Mouse (Mus musculus) MN1 (cell line): ENCODE measurements around the gene Pglyrp2.

ENCODE experiments used
- DNase-seq: peaks from one replicate; pipeline ENCODE4 v3.0.0-alpha.2; 2016; ENCODE audit warnings: low spot score

The Pglyrp2 gene

GRCm38 (mm10) chr17:32424034-32424433 is at the start of gene Pglyrp2:
Gene Pglyrp2, minus strand, starts transcription at chr17:32424167.
- no peak for DNase-seq

- no peak for DNase-seq
Measured at GRCm38 (mm10) chr17:32472176-32472575, 48.2 kb upstream of the Pglyrp2 start.

GRCm38 (mm10) chr17:32470795-32471194 is 46.8 kb upstream of the Pglyrp2 start:
- DNase-seq, result no peak

- DNase-seq, result no peak
Measured at GRCm38 (mm10) chr17:32468494-32468893, 44.5 kb upstream of the Pglyrp2 start.

GRCm38 (mm10) chr17:32454997-32455396 is 31.0 kb upstream of the Pglyrp2 start:
- no peak for DNase-seq

GRCm38 (mm10) chr17:32454188-32454587 is 30.2 kb upstream of the Pglyrp2 start:
- DNase-seq, result no peak

- no peak for DNase-seq
Measured at GRCm38 (mm10) chr17:32452482-32452881, 28.5 kb upstream of the Pglyrp2 start, which contains the start of gene Cyp4f39. Gene Cyp4f39, plus strand, starts transcription at chr17:32452723.

- no peak for DNase-seq
Measured at GRCm38 (mm10) chr17:32450844-32451537, 27.0 kb upstream of the Pglyrp2 start.

- no peak for DNase-seq
Measured at GRCm38 (mm10) chr17:32449042-32449441, 25.1 kb upstream of the Pglyrp2 start.

GRCm38 (mm10) chr17:32447195-32447594 is 23.2 kb upstream of the Pglyrp2 start:
- no peak for DNase-seq

- no peak for DNase-seq
Measured at GRCm38 (mm10) chr17:32445016-32445415, 21.0 kb upstream of the Pglyrp2 start.

- DNase-seq, result no peak
Measured at GRCm38 (mm10) chr17:32443245-32443644, 19.3 kb upstream of the Pglyrp2 start.

GRCm38 (mm10) chr17:32437106-32437505 is 13.1 kb upstream of the Pglyrp2 start:
- DNase-seq, result no peak

GRCm38 (mm10) chr17:32435151-32435550 is 11.2 kb upstream of the Pglyrp2 start:
- DNase-seq, result no peak

- DNase-seq, result no peak
Measured at GRCm38 (mm10) chr17:32434324-32434723, 10.4 kb upstream of the Pglyrp2 start.

- peak; percentile 30 for DNase-seq
Measured at GRCm38 (mm10) chr17:32431972-32432371, 8.0 kb upstream of the Pglyrp2 start.

GRCm38 (mm10) chr17:32426610-32427009 is 2.6 kb upstream of the Pglyrp2 start:
- DNase-seq, result no peak

- DNase-seq, result no peak
Measured at GRCm38 (mm10) chr17:32420781-32421180, 3.2 kb downstream of the Pglyrp2 start.

GRCm38 (mm10) chr17:32419989-32420388 is 4.0 kb downstream of the Pglyrp2 start:
- DNase-seq, result no peak

GRCm38 (mm10) chr17:32416771-32417170 is 7.2 kb downstream of the Pglyrp2 start:
- DNase-seq, result no peak

- DNase-seq, result no peak
Measured at GRCm38 (mm10) chr17:32415417-32416020, 8.4 kb downstream of the Pglyrp2 start.

- no peak for DNase-seq
Measured at GRCm38 (mm10) chr17:32411898-32412297, 12.1 kb downstream of the Pglyrp2 start.

GRCm38 (mm10) chr17:32403417-32403816 is 20.6 kb downstream of the Pglyrp2 start, which contains the start of gene Rasal3:
Gene Rasal3, minus strand, starts transcription at chr17:32403583.
- no peak for DNase-seq

GRCm38 (mm10) chr17:32402779-32403157 is 21.2 kb downstream of the Pglyrp2 start:
- no peak for DNase-seq
